Mouse (Mus musculus) adrenal gland, adult 2 months (tissue): Measurements from ENCODE around the gene Unc13b. TPM values are rescaled to one million over a fixed set of nuclear protein-coding genes. Genes with fewer than 3 reads are reported as not detected.

Experiments used
- DNase-seq: peaks from one replicate; pipeline ENCODE4 v3.0.0; 2021
- polyA plus RNA-seq: library from polyadenylated mRNA; depleted of rRNA; stranded (reverse); fragments of >200 nt; gene quantifications from 2 replicates; pipeline ENCODE4 v1.2.3, GENCODE M21; 2012
- total RNA-seq, 2 experiments: library from RNA; stranded (reverse); gene quantifications; 2 replicates each; pipeline ENCODE4 v1.2.3; 2021

Gene Unc13b
- total and polyA plus RNA-seq, 3 experiments = 8.6 to 11.1 (median 10.6) TPM

DNA sequence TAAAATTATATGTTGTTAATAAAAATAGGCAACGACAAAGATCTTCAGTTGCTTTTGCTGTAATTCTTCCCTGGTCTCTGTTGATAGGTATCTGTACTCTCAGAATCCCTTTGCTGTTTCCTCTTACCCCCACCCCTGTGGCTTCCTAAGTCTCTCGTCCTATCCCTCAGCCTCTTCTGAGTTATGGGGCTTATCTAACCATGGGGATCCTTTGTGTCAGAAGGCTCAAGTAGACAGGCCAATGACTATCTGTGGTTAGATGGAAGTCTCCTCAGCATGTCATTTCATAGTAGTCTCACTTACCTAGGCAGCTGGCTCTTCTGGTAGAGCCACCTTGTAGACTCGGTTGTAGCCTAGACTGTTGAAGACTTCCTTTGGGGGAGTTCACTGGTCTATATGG, 173.1 kb downstream of the Unc13b start:
- no peak for DNase-seq

GRCm38 (mm10) chr4:43232985-43233384, 174.2 kb downstream of the Unc13b start:
- DNase-seq = no peak

DNA sequence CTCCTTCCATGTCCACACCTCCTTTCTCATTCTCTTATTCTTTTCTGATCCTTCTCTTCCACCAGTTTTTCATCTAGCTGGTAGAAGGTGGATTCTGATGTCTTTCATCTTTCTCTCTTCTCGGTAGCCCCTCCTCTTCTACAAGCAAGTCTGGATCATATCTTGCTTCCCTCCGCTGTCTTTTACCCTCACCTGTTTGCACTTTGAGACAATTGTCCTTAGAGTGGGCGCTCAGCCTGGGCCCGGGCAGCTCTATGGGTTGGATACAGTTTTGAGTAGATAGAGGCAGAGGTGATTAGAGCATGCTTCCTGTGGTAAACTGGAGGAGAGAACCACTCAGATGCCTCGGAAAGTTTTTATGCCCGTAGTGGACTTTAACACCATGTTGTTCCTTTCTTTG, 174.7 kb downstream of the Unc13b start:
- DNase-seq = no peak

DNA sequence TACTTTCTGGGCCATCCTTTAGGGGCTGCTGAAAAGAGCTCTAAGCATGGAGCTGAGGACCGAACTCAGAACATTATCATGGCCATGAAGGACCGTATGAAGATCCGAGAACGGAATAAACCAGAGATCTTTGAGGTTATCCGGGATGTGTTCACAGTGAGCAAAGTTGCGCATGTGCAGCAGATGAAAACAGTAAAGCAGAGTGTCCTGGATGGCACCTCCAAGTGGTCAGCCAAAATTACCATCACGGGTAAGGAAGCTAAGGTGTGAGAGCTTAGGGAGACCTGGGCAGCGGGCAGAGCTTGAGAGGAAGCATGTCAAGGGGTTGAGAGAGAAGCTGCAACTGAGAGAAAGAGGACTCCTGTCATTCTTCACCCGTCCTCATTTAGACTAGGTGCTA, 178.1 kb downstream of the Unc13b start:
- DNase-seq = no peak

GRCm38 (mm10) chr4:43240716-43241115, 182.0 kb downstream of the Unc13b start:
- no peak for DNase-seq

GRCm38 (mm10) chr4:43244022-43244421, 185.3 kb downstream of the Unc13b start:
- no peak for DNase-seq

DNA sequence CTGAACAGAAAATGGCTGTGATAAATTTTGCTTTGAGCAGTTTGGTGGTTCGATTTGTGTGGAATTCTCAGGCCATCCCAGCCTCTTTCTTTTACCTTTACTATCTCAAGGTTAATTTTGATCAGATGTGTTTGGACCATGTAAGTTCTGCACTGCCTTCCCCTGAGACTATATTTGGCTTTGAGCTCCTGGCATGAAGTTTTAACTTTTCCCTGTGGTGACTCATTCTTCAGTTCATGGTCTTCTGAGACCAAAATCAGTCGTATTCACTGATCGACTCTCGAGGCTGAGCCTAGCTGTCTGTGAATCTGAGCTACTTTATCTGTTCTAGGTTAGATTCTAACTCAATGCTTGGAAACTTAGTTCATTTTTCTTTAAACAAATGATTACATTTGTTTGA, 187.0 kb downstream of the Unc13b start:
- peak; percentile 27 for DNase-seq

DNA sequence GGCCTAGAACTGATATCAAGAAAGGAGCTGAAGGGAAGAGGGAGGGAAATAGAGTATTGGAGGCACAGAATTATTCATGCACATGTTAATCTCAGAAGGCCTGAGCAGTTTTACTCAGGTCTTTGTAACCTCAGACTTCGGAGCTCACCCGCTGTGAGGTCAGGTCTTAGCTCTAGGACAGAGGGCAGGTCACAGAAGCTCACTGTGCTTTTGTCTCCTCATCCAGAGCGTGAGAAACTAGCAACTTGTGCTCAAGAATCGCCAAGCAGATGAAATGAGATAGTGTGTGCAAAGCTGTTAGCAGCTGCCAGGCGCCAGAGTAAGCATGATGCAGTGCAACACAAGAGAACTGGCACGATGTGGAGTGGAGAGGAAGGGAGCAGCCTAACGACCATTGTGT, 189.3 kb downstream of the Unc13b start:
- no peak for DNase-seq

DNA sequence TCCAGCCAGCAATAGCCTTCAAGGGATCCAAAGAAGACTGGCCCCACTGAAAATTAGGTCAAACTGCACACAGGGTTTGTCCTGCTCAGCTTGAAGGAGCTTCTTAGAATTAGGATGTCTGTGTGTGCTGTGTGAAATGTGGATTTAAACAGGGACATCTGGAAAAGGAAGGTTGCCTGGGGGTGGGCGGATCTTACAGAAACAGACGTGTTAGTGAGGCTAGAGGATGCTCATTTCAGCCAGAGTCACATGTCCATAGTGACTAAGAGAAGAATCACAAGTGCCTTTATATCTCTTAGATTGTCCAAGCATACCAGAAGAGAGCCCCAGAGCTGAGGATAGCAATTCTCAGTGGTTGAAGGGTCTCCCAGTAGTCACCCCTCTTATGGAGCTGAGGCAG, 190.2 kb downstream of the Unc13b start:
- no peak for DNase-seq

GRCm38 (mm10) chr4:43251269-43251668, 192.5 kb downstream of the Unc13b start:
- DNase-seq = no peak

GRCm38 (mm10) chr4:43257040-43257439, 198.3 kb downstream of the Unc13b start:
- DNase-seq = no peak

DNA sequence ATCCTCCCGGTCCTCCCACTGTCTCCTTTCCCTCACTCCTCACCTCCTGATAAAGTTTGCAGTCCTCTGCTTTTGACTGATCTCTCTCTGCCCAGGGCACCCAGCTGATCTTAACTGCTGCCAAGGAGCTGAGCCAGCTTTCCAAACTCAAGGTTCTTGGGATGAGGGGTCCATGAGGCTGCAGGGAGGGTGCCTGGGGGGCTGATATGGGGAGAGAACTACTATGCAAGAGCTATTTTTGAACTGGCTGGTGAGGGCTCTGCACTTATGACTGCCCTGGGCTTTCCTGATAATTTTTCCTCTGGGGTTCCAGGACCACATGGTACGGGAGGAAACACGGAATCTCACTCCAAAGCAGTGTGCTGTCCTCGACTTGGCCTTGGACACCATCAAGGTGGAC, 199.8 kb downstream of the Unc13b start:
- no peak for DNase-seq

- no peak for DNase-seq
Observed at GRCm38 (mm10) chr4:43259435-43259834, 200.7 kb downstream of the Unc13b start.

GRCm38 (mm10) chr4:43260096-43260495, 201.3 kb downstream of the Unc13b start:
- DNase-seq = peak; percentile 17

DNA sequence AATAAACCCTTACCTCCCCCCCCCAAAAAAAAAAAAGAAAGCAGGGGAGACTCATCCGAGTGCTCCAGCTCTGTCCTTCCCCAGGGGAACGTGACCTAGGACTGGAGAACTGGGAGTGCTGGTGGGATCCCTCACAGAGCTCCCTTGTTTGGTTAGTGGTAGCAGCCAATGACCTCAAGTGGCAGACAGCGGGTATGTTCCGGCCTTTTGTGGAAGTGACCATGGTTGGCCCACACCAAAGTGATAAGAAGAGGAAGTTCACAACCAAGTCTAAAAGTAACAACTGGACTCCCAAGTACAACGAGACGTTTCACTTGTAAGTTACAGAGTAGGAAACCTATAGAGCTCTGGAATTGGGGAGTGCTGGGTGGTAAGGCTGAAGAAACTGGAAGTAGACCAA, 204.1 kb downstream of the Unc13b start:
- no peak for DNase-seq

GRCm38 (mm10) chr4:43266146-43266545, 207.4 kb downstream of the Unc13b start:
- DNase-seq = no peak

DNA sequence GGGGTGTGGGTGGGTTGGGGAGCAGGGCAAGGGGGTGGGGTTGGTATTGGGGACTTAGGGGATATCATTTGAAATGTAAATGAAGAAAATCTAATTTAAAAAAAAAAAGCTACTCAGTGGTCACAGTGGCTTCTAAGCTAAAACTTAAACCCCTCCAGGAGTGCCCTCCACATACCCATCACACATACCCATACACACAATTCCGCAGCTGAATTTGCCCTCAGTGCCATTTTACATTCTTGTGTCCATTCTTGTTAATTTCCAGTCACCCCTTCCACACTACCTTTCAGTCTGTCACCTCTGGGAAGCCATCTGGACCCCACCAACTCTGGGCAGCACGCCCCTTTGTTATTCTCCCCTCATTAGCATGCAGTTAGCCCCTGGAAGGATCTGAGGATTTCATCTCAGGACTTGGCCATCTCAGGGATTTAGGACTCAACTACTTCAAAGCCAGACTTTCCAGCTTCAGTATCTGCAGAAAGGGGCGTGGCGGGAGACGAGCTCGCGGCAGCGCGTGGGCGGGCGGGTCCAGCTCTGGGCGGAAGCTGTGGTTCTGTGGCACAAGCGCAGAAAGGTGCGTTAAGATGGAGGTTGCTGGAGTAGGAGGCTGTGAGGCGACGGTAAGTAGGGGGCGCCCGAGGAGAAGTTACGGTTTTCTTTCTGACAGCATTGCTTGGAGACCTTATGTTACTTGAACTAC, 208.0 kb downstream of the Unc13b start, which contains the start of gene Atp8b5:
Atp8b5 (plus strand) TSS at position 537 of the 700 bp plus-strand sequence.
- peak; percentile 89 for DNase-seq

DNA sequence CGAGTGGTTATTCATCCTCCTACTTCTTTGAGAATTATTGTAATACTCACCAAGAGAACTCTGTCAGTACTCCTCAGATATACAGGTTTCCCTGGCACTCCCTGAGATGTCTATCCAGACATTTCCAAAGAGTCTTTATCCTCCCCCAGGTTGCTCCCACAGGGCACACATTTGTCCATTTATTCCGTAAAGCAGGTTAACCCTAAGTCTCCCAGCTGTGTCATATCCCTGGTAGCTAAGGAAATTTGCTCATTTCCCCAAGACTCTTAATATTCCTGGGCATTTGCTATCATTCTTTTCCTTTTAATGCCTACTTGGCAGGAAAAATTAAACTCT, 208.5 kb downstream of the Unc13b start:
- no peak for DNase-seq

DNA sequence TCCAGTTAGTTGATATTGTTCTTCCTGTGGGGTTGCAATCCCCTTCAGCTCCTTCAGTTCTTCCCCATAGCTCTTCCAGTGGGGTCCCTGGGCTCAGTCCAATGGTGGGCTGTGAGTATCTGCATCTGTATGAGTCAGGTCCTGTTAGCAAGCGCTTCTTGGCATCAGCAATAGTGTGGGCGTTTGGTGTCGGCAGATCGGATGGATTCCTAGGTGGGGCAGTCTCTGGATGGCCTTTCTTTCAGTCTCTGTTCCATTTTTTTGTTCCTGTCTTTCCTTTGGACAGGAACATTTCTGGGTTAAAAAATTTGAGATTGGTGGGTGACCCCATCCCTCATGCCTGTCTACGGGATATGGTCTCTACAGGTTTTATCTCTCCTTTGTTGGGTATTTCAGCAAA, 226.7 kb downstream of the Unc13b start:
- DNase-seq = no peak

- DNase-seq = no peak
Observed at GRCm38 (mm10) chr4:43287305-43287704, 228.6 kb downstream of the Unc13b start.

- DNase-seq = no peak
Observed at GRCm38 (mm10) chr4:43294001-43294400, 235.2 kb downstream of the Unc13b start.

GRCm38 (mm10) chr4:43309696-43310338, 251.1 kb downstream of the Unc13b start:
- DNase-seq = no peak
